Mouse (Mus musculus) hindbrain, embryonic 14.5 days (tissue): Measurements from ENCODE around the gene Npas4. TPM values are rescaled to one million over a fixed set of nuclear protein-coding genes. Genes with fewer than 3 reads are reported as not detected.

Source experiments
- ATAC-seq: fragments of 200-750 bp; cut with Nextera tagmentation; 2 replicates; pipeline ENCODE4 v1.8.0; 2017; ENCODE audit warnings: moderate number of reproducible peaks, mild to moderate bottlenecking, moderate TSS enrichment, moderate library complexity; ENCODE audit not compliant: low FRiP score
- DNase-seq: peaks from one replicate; pipeline ENCODE4 v3.0.0-alpha.2; 2015; ENCODE audit warnings: low spot score
- H3K27ac ChIP-seq: fragments of 300-500 bp; sonication (generic); 2 replicates; pipeline ENCODE4 v1.5.1; 2014; ENCODE audit warnings: mild to moderate bottlenecking, moderate library complexity
- H3K27me3 ChIP-seq: fragments of 300-500 bp; sonication (generic); 2 replicates; pipeline ENCODE4 v1.6.1; 2014; ENCODE audit warnings: mild to moderate bottlenecking, low read length, mixed read lengths; ENCODE audit not compliant: control insufficient read depth, insufficient read depth
- H3K36me3 ChIP-seq: fragments of 300-500 bp; sonication (generic); replicated peaks from 2 replicates; pipeline ENCODE4 v1.6.1; 2014; ENCODE audit not compliant: control insufficient read depth, insufficient read depth
- H3K4me1 ChIP-seq: fragments of 300-500 bp; sonication (generic); replicated peaks from 2 replicates; pipeline ENCODE4 v1.6.1; 2014; ENCODE audit warnings: antibody characterized with exemption, low read length, mixed read lengths; ENCODE audit not compliant: control insufficient read depth, insufficient read depth
- H3K4me2 ChIP-seq: fragments of 300-500 bp; sonication (generic); replicated peaks from 2 replicates; pipeline ENCODE4 v1.6.1; 2014; ENCODE audit warnings: mild to moderate bottlenecking, moderate library complexity
- H3K4me3 ChIP-seq: fragments of 300-500 bp; sonication (generic); replicated peaks from 2 replicates; pipeline ENCODE4 v1.5.1; 2014; ENCODE audit warnings: mild to moderate bottlenecking, low read length
- H3K9ac ChIP-seq: fragments of 300-500 bp; sonication (generic); 2 replicates; pipeline ENCODE4 v1.6.1; 2014
- H3K9me3 ChIP-seq: fragments of 300-500 bp; sonication (generic); 2 replicates; pipeline ENCODE4 v1.6.1; 2016; ENCODE audit warnings: low read length; ENCODE audit not compliant: control insufficient read depth
- WGBS: fragments of 180-500 bp; shearing (Covaris S2); extraction: QIAGEN DNeasy Blood & Tissue Kit; methylation state at CpG from one replicate; pipeline ENCODE4 v1.1.7; 2014; 5-methylcytosine and 5-hydroxymethylcytosine counted together
- polyA plus RNA-seq: library from polyadenylated mRNA; unstranded; fragments of >200 nt; fragmentation: Nextera tagmentation; extraction: Ambion mirVana; gene quantifications from 2 replicates; pipeline ENCODE4 v1.2.1, GENCODE M21; 2014

Gene Npas4
- 0.23 and 0.31 TPM in 2 replicates for polyA plus RNA-seq

DNA sequence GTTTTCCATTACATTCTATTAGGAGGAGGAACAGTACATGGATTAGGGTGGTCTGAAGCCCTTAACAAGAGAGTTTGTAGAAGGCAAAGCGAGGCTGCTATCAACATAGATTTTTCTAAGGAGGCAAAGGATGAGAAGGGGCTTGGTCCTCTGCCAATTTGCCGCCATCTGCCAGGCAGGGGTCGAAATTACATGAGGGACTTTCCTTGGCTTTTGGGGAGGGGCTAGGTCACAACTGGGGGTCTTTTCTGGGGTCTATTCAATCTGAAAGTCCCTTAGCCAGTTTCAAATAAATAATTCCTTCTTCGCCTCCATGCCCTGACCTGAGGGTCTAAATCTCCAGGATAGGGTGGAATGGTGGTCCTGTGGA is at the start of gene Npas4:
TSS of gene Npas4 (minus strand) at position 61 of the 370 bp plus-strand sequence.
- ATAC-seq (no peak), DNase-seq (no peak)
- H3K4me3 ChIP-seq = peak within 1 kb of the TSS; percentile 50
- H3K27me3 ChIP-seq = peaks cover 63% of the 10 kb centered on the region
- H3K9ac ChIP-seq = peak within 1 kb of the TSS; percentile 71
- no peaks in the 10 kb centered on the region for H3K9me3 ChIP-seq
- peaks cover 34% of the 10 kb centered on the region for H3K4me1 ChIP-seq
- H3K36me3 ChIP-seq = peaks cover 9% of the 10 kb centered on the region; the same call in 1 of the 2 replicates
- peak within 1 kb of the TSS; percentile 83 for H3K4me2 ChIP-seq
- H3K27ac ChIP-seq = peak within 1 kb of the TSS; percentile 76
- WGBS = 16% methylated on average over 4 of the region's 4 CpGs

DNA sequence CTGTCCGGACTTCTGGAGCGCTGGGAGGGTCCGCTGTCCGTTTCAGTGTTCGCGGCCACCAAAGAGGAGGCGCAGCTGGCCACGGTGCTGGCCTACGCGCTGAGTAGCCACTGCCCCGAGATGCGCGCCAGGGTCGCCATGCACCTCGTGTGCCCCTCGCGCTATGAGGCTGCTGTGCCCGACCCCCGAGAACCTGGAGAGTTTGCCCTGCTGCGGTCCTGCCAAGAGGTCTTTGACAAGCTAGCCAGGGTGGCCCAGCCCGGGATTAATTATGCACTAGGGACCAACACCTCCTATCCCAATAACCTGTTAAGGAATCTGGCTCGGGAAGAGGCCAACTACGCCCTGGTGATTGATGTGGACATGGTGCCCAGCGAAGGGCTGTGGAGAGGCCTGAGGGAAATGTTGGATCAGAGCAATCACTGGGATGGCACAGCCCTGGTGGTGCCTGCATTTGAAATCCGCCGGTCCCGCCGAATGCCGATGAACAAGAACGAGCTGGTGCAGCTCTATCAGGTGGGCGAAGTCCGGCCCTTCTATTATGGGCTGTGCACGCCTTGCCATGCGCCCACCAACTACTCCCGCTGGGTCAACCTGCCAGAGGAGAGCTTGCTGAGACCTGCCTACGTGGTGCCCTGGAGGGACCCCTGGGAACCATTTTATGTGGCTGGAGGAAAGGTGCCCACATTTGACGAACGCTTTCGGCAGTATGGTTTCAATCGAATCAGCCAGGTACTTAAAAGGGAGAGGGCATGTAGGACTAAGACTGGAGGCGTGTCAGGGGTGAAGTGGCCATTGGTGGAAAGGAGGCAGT is 49.4 kb upstream of the Npas4 start:
- Histone ChIP-seq H3K36me3 (peaks cover 21% of the 10 kb centered on the region), H3K9me3 (no peaks in the 10 kb centered on the region), H3K4me3 (peak overlapping the region; percentile 80), H3K4me2 (peak overlapping the region; percentile 96), H3K9ac (peak overlapping the region; percentile 87), H3K27me3 (no peaks in the 10 kb centered on the region), H3K27ac (peak overlapping the region; percentile 86), H3K4me1 (peaks cover 27% of the 10 kb centered on the region)
- ATAC-seq (0 out of 2 replicates have a peak, but pooled peaks have one; percentile 1), DNase-seq (no peak)
- WGBS = 11% methylated on average over 41 of the region's 41 CpGs

DNA sequence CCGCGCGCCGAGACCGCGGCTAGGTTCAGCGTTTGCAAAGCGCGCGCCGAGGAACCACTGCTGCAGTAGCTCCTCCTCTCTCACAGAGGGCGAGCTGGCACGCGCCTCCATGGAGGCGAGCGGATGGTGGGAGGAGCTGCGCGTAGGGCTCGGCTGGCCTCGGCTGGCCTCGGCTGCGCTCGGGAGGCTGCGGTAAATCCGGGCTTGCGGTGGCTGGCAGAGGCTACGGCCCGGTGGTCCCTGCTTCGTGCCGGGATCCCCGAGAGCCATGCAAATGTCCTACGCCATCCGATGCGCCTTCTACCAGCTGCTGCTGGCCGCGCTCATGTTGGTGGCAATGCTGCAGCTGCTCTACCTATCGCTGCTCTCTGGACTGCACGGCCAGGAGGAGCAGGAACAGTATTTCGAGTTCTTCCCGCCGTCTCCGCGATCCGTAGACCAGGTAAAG is 48.6 kb upstream of the Npas4 start, which contains the start of the genes B4gat1 and AC124502.3:
TSS of gene B4gat1 (plus strand) at position 118 of the 448 bp plus-strand sequence.
TSS of gene AC124502.3 (plus strand) at position 183 of the 448 bp plus-strand sequence.
- H3K36me3 ChIP-seq = peaks cover 14% of the 10 kb centered on the region
- no peaks in the 10 kb centered on the region for H3K27me3 ChIP-seq
- H3K4me3 ChIP-seq = peak within 1 kb of the TSS; percentile 80
- H3K4me1 ChIP-seq = peaks cover 27% of the 10 kb centered on the region
- under 1% methylated on average over 43 of the region's 44 CpGs for WGBS
- peak within 1 kb of the TSS; percentile 87 for H3K9ac ChIP-seq
- peak within 1 kb of the TSS; percentile 96 for H3K4me2 ChIP-seq
- ATAC-seq (peak; percentile 91), DNase-seq (peak; percentile 92)
- H3K9me3 ChIP-seq = no peaks in the 10 kb centered on the region
- peak within 1 kb of the TSS; percentile 86 for H3K27ac ChIP-seq

DNA sequence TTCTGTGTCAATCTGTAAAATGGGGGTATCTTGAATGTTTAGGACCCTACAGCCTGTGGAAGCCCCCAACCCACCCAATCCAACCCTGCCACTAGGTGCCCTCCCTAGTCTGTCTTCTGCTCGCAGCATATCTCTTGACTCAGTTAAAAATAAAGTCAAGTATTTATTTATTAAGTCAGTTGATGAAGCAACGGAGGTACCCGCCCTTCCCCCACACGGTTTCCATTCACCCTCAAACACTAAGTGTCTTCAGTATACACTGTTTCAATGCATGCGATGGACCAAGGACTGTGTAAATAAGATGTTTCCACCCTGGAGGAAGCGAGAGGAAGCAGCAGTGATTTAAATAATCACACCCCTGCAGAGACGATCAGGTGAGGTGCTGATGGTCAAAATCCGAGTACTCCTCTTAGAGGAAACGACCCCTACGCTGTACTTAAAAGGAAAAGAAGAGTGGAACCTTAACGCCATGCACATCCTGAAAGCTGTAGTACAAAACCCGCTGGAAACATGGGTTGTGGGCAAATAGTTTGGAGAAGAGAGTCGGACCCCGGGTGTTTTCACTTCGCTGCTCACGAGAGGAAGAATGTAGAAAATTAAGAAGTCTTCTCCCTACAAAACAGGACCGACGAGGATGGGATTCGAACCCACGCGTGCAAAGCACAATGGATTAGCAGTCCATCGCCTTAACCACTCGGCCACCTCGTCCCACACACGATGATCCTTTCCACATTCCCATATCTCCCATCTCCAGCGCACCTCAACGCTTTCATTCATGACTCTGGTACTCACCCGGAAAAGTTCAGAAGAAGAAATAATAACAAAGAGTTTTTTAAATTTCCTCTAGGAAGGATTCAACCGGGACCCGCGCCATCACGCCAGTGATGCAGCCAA is 47.8 kb upstream of the Npas4 start:
- ATAC-seq (peak; percentile 56), DNase-seq (peak; percentile 91)
- H3K27me3 ChIP-seq = no peaks in the 10 kb centered on the region
- H3K9ac ChIP-seq = peak overlapping the region; percentile 87
- peaks cover 6% of the 10 kb centered on the region; the same call in 1 of the 2 replicates for H3K36me3 ChIP-seq
- WGBS = 7% methylated on average over 32 of the region's 32 CpGs
- peak overlapping the region; percentile 80 for H3K4me3 ChIP-seq
- H3K27ac ChIP-seq = peak overlapping the region; percentile 86
- no peaks in the 10 kb centered on the region for H3K9me3 ChIP-seq
- peaks cover 27% of the 10 kb centered on the region for H3K4me1 ChIP-seq
- H3K4me2 ChIP-seq = peak overlapping the region; percentile 96

DNA sequence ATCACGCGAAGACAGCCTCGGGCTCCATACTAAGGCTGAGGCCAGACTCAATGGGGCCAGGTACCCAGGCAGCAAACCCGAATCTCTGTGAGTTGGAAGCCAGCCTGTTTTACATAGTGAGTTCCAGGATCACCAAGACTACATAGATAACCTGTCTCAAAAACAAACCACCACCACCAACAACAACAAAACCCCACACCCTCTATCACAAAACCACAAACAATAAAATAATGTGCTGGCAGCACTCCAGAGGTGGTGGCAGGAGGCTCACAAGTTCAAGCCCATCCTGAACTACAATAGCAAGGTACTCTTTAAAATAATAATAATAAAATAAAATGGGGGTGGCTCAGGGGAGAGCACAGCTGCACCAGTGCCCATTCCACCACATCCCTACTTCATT is 46.5 kb upstream of the Npas4 start:
- H3K4me1 ChIP-seq = peaks cover 20% of the 10 kb centered on the region
- H3K4me3 ChIP-seq = no peak overlapping the region
- 0 out of 2 replicates have a peak, but pooled peaks cover 5% of the 10 kb centered on the region for H3K36me3 ChIP-seq
- ATAC-seq (no peak), DNase-seq (no peak)
- no peak overlapping the region for H3K27ac ChIP-seq
- no peak overlapping the region for H3K4me2 ChIP-seq
- no peak overlapping the region for H3K9ac ChIP-seq
- WGBS = 77% methylated on average over 4 of the region's 4 CpGs
- no peaks in the 10 kb centered on the region for H3K9me3 ChIP-seq
- H3K27me3 ChIP-seq = no peaks in the 10 kb centered on the region

DNA sequence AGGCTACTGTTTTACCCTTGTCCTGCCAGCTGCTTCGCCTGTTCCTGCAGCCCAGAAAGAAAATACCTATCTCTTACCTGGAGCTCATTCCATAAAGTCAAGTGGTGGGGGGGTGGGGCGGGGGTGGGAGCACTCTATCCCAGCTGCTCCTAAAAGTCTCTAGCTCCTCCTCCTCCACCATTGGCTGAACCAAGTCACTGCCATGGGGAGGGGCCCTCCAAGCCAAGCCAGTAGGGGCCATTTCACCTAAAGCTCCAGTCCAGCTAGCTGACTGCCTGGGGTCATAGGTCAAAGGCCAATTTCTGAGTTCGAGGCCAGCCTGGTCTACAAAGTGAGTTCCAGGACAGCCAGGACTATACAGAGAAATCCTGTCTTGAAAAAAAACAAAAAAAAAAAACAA is 42.6 kb upstream of the Npas4 start:
- Histone ChIP-seq H3K27ac (no peak overlapping the region), H3K36me3 (peaks cover 39% of the 10 kb centered on the region), H3K4me1 (0 out of 2 replicates have a peak, but pooled peaks cover 3% of the 10 kb centered on the region), H3K9ac (no peak overlapping the region), H3K27me3 (no peaks in the 10 kb centered on the region), H3K9me3 (no peaks in the 10 kb centered on the region), H3K4me2 (no peak overlapping the region), H3K4me3 (no peak overlapping the region)
- no peak for ATAC-seq
- WGBS = 96% methylated on average over 3 of the region's 3 CpGs
- no peak for DNase-seq

DNA sequence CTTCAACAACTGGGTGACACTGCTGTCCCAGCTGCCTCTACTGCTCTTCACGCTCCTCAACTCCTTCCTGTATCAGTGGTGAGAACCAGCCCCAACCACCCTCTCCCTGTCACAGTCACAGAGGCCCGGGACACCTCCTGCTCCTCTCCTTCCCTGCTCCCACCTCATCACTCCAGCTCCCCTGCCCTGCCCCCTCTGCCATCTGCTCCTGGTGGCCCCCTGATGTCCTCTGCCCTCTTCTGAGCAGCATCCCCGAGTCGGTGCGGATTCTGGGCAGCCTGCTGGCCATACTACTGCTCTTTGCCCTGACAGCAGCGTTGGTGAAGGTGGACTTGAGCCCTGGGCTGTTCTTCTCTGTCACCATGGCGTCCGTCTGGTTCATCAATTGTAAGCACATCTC is 36.0 kb upstream of the Npas4 start:
- WGBS = 88% methylated on average over 8 of the region's 8 CpGs
- ATAC-seq (no peak), DNase-seq (no peak)
- Histone ChIP-seq H3K4me1 (peaks cover 4% of the 10 kb centered on the region; the same call in 1 of the 2 replicates), H3K9ac (no peak overlapping the region), H3K27me3 (no peaks in the 10 kb centered on the region), H3K4me2 (no peak overlapping the region), H3K27ac (no peak overlapping the region), H3K4me3 (no peak overlapping the region), H3K9me3 (no peaks in the 10 kb centered on the region), H3K36me3 (peaks cover 43% of the 10 kb centered on the region)

DNA sequence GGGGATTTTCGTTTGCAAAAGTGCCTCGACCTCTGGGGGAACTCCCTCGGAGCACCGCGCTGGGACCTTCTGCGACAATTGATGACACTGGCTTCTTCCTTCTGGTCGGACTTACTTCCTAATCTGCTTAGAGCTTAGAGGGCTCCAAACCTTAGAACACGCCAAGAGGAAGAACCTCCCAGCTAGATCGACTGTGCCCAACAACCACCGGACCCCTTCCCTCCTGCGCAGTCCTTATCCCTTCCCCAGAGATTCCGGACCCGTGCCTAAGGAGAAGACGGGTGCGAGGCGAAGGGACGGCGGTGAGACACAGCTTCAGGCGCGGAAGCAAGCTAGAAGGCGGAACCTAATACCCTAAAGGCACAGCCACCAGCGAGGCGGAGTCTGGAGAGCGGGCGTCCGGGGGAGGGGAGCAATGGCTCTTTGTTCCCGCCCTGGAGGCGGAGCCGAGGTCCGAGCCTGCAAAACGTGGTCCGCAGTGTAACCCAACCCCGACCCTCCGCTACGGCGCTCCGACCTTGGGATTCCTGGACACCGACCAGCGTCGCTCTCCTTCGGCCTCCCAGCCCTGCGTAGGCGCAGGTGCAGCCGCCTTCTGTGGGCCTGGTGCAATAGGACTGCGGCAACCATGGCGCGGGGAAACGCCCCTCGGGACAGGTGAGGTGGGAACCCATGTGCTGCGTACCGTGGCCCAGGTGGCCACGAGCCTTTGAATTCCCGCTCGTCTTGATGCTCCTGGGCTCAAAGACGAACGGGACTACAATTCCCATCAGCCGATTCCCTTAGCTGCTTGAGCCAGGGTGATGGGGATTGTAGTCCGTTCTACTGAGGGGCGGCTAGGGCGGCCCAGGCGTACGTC is 33.7 kb upstream of the Npas4 start, which contains the start of gene Slc29a2:
TSS of gene Slc29a2 (plus strand) at position 240 of the 859 bp plus-strand sequence.
- no peaks in the 10 kb centered on the region for H3K9me3 ChIP-seq
- H3K4me1 ChIP-seq = peaks cover 4% of the 10 kb centered on the region; the same call in 1 of the 2 replicates
- peak; percentile 93 for ATAC-seq

More for the DNA sequence above, 33.7 kb upstream of the Npas4 start, which contains the start of gene Slc29a2:
- H3K4me2 ChIP-seq = peak within 1 kb of the TSS; percentile 83
- DNase-seq = peak; percentile 87
- peak within 1 kb of the TSS; percentile 93 for H3K9ac ChIP-seq
- under 1% methylated on average over 62 of the region's 62 CpGs for WGBS
- H3K27ac ChIP-seq = peak within 1 kb of the TSS; percentile 85
- H3K27me3 ChIP-seq = no peaks in the 10 kb centered on the region
- peaks cover 26% of the 10 kb centered on the region for H3K36me3 ChIP-seq
- H3K4me3 ChIP-seq = peak within 1 kb of the TSS; percentile 81
